Mouse (Mus musculus) hindbrain, embryonic 11.5 days (tissue): ENCODE data around the gene Ifitm5. TPM values are rescaled to one million over a fixed set of nuclear protein-coding genes. Genes with fewer than 3 reads are reported as not detected.
"Not testable (repeated sequence)": the region's sequence is repeated elsewhere in the genome, so short reads cannot be mapped to it uniquely, and the experiment has no call there.

Experiments used
- ATAC-seq: fragments of 200-750 bp; cut with Nextera tagmentation; 2 replicates; pipeline ENCODE4 v1.8.0; 2017; ENCODE audit warnings: mild to moderate bottlenecking, moderate TSS enrichment, moderate library complexity; ENCODE audit not compliant: low FRiP score
- DNase-seq: peaks from one replicate; pipeline ENCODE4 v3.0.0-alpha.2; 2015; ENCODE audit warnings: low spot score
- H3K27ac ChIP-seq: fragments of 300-500 bp; sonication (generic); 2 replicates; pipeline ENCODE4 v1.5.1; 2014; ENCODE audit warnings: mild to moderate bottlenecking, low read depth, low read length
- H3K27me3 ChIP-seq: fragments of 300-500 bp; sonication (generic); 2 replicates; pipeline ENCODE4 v1.6.1; 2014; ENCODE audit warnings: mild to moderate bottlenecking, low read length, moderate library complexity, mixed read lengths; ENCODE audit not compliant: control insufficient read depth, insufficient read depth
- H3K36me3 ChIP-seq: fragments of 300-500 bp; sonication (generic); 2 replicates; pipeline ENCODE4 v1.6.1; 2014; ENCODE audit warnings: mild to moderate bottlenecking, low read length, moderate library complexity, mixed read lengths; ENCODE audit not compliant: control insufficient read depth, insufficient read depth
- H3K4me1 ChIP-seq: fragments of 300-500 bp; sonication (generic); replicated peaks from 2 replicates; pipeline ENCODE4 v1.6.1; 2014; ENCODE audit warnings: low read length, mixed read lengths; ENCODE audit not compliant: control insufficient read depth, insufficient read depth
- H3K4me2 ChIP-seq: fragments of 300-500 bp; sonication (generic); replicated peaks from 2 replicates; pipeline ENCODE4 v1.6.1; 2014; ENCODE audit warnings: mild to moderate bottlenecking, low read depth, low read length
- H3K4me3 ChIP-seq: fragments of 300-500 bp; sonication (generic); 2 replicates; pipeline ENCODE4 v1.5.1; 2014; ENCODE audit warnings: low read depth, low read length
- H3K9ac ChIP-seq: fragments of 300-500 bp; sonication (generic); 2 replicates; pipeline ENCODE4 v1.6.1; 2014; ENCODE audit warnings: low read depth, low read length
- H3K9me3 ChIP-seq: fragments of 300-500 bp; sonication (generic); 2 replicates; pipeline ENCODE4 v1.6.1; 2016; ENCODE audit warnings: low read length; ENCODE audit not compliant: control insufficient read depth
- WGBS: fragments of 180-500 bp; shearing (Covaris S2); extraction: QIAGEN DNeasy Blood & Tissue Kit; methylation state at CpG from one replicate; pipeline ENCODE4 v1.1.7; 2014; 5-methylcytosine and 5-hydroxymethylcytosine counted together
- polyA plus RNA-seq: library from polyadenylated mRNA; unstranded; fragments of >200 nt; fragmentation: Nextera tagmentation; extraction: Ambion mirVana; gene quantifications from 2 replicates; pipeline ENCODE4 v1.2.1, GENCODE M21; 2014

Ifitm5 gene
- polyA plus RNA-seq, 1 experiment from 2014 or later, result 0.54 TPM

DNA sequence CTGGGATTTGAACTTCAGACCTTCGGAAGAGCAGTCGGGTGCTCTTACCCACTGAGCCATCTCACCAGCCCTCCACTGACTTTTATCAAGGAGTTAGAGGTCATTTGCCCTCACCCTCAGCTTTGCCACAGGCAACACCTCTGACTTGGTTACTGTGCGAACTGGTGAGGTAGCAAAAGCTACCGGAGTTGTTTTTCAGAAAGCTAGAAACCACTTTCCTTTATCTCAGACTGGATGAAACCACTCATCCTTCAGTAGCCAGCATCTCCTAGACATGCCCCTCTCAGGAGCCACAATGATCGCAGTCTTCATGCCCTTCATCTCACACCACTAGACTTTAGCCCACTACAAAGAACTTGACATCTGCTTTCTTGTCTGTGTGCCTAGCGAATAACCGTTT lies 32.9 kb upstream of the Ifitm5 start:
- no peak overlapping the region for H3K9ac ChIP-seq
- no peaks in the 10 kb centered on the region for H3K9me3 ChIP-seq
- no peak overlapping the region for H3K4me3 ChIP-seq
- DNase-seq (no peak), ATAC-seq (no peak)
- WGBS, result 90% methylated on average over 7 of the region's 7 CpGs
- H3K36me3 ChIP-seq, result no peaks in the 10 kb centered on the region
- H3K4me2 ChIP-seq, result no peak overlapping the region
- H3K27ac ChIP-seq, result no peak overlapping the region
- H3K4me1 ChIP-seq, result no peaks in the 10 kb centered on the region
- no peaks in the 10 kb centered on the region for H3K27me3 ChIP-seq

GRCm38 (mm10) chr7:140981704-140982103 lies 31.6 kb upstream of the Ifitm5 start:
- Histone ChIP-seq H3K27me3 (no peaks in the 10 kb centered on the region), H3K9ac (no peak overlapping the region), H3K4me1 (no peaks in the 10 kb centered on the region), H3K9me3 (no peaks in the 10 kb centered on the region), H3K4me2 (no peak overlapping the region), H3K27ac (no peak overlapping the region), H3K4me3 (no peak overlapping the region), H3K36me3 (no peaks in the 10 kb centered on the region)
- DNase-seq (no peak), ATAC-seq (no peak)
- 89% methylated on average over 8 of the region's 8 CpGs for WGBS

DNA sequence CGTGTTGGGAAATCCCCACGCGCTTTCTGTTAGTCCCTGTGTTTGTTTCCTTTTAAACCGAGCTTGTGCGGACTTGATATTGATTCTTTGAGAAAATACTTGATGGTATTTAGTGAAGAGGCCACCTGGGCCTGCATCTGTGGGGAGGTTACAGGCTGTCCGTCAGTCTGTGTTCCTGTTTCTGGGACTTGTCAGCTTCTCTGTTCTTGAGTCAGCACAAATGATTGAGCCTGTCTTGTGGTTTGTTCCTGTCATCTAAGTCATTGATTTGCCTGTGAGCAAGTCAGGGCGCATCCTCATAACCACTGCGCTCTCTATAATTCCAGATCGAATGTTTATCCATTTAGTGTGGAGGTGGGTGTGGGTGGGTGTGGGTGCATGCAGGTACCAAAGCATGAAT lies 26.6 kb upstream of the Ifitm5 start:
- not testable (repeated sequence) for DNase-seq, ATAC-seq, H3K27ac ChIP-seq, H3K4me1 ChIP-seq, H3K4me2 ChIP-seq, H3K36me3 ChIP-seq, H3K9ac ChIP-seq, H3K4me3 ChIP-seq, H3K9me3 ChIP-seq, H3K27me3 ChIP-seq
- 93% methylated on average over 9 of the region's 9 CpGs for WGBS

DNA sequence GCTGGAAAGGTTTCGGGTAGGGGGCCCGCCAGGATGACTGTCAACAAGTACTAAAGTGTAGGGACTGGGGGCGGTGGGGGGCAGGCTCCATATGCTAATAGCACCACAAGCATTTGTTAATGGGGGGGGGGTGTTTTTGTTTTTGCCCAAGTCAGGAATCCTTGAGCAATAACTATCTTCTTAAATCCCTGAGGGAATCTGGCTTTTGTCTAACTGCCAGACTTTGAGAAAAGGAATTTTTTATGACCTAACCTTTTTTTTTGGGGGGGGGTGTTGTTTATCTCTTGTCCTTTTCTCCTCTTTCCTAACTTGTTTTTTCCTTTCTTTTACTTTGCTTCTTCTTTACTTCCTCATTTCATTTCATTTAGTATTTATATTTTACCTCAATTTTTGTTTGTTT lies 25.4 kb upstream of the Ifitm5 start:
- DNase-seq, result no peak
- H3K4me2 ChIP-seq, result no peak overlapping the region
- H3K27ac ChIP-seq, result no peak overlapping the region
- H3K27me3 ChIP-seq, result no peaks in the 10 kb centered on the region
- H3K36me3 ChIP-seq, result no peaks in the 10 kb centered on the region
- H3K9me3 ChIP-seq, result no peaks in the 10 kb centered on the region
- no peak for ATAC-seq
- no peak overlapping the region for H3K9ac ChIP-seq
- H3K4me1 ChIP-seq, result peaks cover 2% of the 10 kb centered on the region; the same call in 1 of the 2 replicates
- H3K4me3 ChIP-seq, result no peak overlapping the region
- 27% methylated on average over 3 of the region's 3 CpGs for whole genome bisulfite sequencing

DNA sequence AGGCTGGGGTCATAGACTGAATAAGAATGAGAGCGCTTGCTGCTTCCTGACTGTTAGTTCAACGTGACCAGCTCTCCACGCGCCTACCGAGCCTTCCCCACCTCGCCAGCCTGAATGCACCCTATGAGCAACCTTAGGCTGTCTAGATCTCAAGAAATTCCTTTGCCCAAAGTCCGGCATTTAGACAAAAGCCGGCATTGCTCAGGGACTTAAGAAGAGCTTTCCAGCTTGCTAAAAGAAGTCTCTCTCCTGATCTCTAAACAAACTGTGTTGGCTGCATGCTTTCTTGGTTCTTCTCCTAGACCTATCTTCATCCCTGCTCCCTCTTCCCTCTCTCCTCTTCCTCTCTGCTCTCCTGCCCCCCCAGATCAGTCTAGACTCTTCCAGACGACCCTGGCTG lies 24.8 kb upstream of the Ifitm5 start:
- peaks cover 2% of the 10 kb centered on the region; the same call in 1 of the 2 replicates for H3K4me1 ChIP-seq
- DNase-seq (no peak), ATAC-seq (no peak)
- no peak overlapping the region for H3K4me3 ChIP-seq
- no peak overlapping the region for H3K27ac ChIP-seq
- no peak overlapping the region for H3K4me2 ChIP-seq
- no peaks in the 10 kb centered on the region for H3K9me3 ChIP-seq
- no peaks in the 10 kb centered on the region for H3K27me3 ChIP-seq
- WGBS, result 13% methylated on average over 9 of the region's 9 CpGs
- no peak overlapping the region for H3K9ac ChIP-seq
- no peaks in the 10 kb centered on the region for H3K36me3 ChIP-seq

DNA sequence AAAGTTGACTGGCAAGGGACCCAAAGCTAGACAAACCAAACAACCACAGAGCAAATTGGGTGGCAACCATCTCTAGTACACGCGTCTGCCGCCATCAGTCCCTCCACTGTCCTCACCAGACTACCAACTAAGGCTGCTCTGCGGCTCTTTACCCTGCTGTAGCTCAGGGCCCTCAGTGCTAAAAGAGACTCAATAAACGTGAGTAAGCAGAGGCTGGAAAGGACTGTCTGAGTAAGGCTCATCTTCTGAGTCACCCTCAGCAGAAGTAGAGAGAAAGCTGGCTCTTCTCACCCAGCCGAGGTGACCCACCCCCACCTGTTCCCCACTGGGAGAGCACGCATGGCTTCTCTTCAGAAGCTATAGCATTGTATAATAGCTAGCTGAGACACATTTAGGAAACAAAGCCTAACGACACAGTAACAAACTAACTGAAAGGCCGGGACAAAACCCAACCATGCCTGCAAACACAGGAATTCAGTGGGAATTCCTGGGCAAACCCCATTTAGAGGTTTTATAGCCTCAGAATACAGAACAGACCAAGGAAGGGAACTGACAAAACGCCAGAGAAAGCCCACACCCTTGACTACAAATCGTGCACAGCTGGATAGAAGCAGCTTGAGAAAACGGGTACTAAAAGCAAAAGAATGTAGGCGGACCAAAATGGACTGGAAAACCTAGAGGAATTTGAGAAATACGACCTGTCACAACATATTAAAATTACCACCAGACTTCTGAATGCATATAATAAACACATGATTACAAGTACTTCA lies 23.5 kb upstream of the Ifitm5 start:
- H3K27me3 ChIP-seq, result no peaks in the 10 kb centered on the region
- no peak overlapping the region for H3K4me2 ChIP-seq
- H3K9me3 ChIP-seq, result no peaks in the 10 kb centered on the region
- H3K9ac ChIP-seq, result no peak overlapping the region
- no peak overlapping the region for H3K27ac ChIP-seq
- no peak overlapping the region for H3K4me3 ChIP-seq
- H3K36me3 ChIP-seq, result no peaks in the 10 kb centered on the region
- ATAC-seq (no peak), DNase-seq (no peak)
- H3K4me1 ChIP-seq, result peaks cover 2% of the 10 kb centered on the region; the same call in 1 of the 2 replicates
- WGBS, result 13% methylated on average over 14 of the region's 14 CpGs

- H3K27me3 ChIP-seq, result no peaks in the 10 kb centered on the region
- no peaks in the 10 kb centered on the region for H3K9me3 ChIP-seq
- H3K9ac ChIP-seq, result no peak overlapping the region
- H3K36me3 ChIP-seq, result no peaks in the 10 kb centered on the region
- peaks cover 2% of the 10 kb centered on the region; the same call in 1 of the 2 replicates for H3K4me1 ChIP-seq
- no peak overlapping the region for H3K4me2 ChIP-seq
- DNase-seq, result no peak
- no peak overlapping the region for H3K4me3 ChIP-seq
- 88% methylated on average over 8 of the region's 8 CpGs for WGBS
- no peak overlapping the region for H3K27ac ChIP-seq
- no peak for ATAC-seq
Measured at GRCm38 (mm10) chr7:140971479-140972171, 21.5 kb upstream of the Ifitm5 start.

- Histone ChIP-seq H3K4me1 (peaks cover 2% of the 10 kb centered on the region; the same call in 1 of the 2 replicates), H3K9me3 (no peaks in the 10 kb centered on the region), H3K4me2 (no peak overlapping the region), H3K36me3 (no peaks in the 10 kb centered on the region), H3K27ac (no peak overlapping the region), H3K27me3 (no peaks in the 10 kb centered on the region), H3K4me3 (no peak overlapping the region), H3K9ac (no peak overlapping the region)
- 50% methylated on average over 7 of the region's 7 CpGs for WGBS
- ATAC-seq (no peak), DNase-seq (no peak)
Measured at GRCm38 (mm10) chr7:140970931-140971330, 20.8 kb upstream of the Ifitm5 start.

GRCm38 (mm10) chr7:140968710-140969109 lies 18.6 kb upstream of the Ifitm5 start:
- ATAC-seq, H3K4me2 ChIP-seq, H3K27me3 ChIP-seq, H3K4me3 ChIP-seq, H3K9ac ChIP-seq, H3K27ac ChIP-seq, H3K4me1 ChIP-seq, H3K9me3 ChIP-seq, DNase-seq, H3K36me3 ChIP-seq: not testable (repeated sequence)
- 11% methylated on average over 3 of the region's 3 CpGs for WGBS
